Mouse (Mus musculus): ENCODE data around the gene Trim31. TPM values are rescaled to one million over a fixed set of nuclear protein-coding genes. Genes with fewer than 3 reads are reported as not detected.

Gene Trim31
- polyA plus RNA-seq, 1 experiment from 2014 or later = 63.1 TPM

Other genes with a start within 250 kb of the Trim31 start
- gene H2-M1, start 225.9 kb upstream of the Trim31 start, polyA plus RNA-seq (2015; fragmentation: Nextera tagmentation; extraction: Ambion mirVana) = not detected in 2 replicates
- gene H2-M10.5, start 125.2 kb upstream of the Trim31 start, polyA plus RNA-seq (2015; fragmentation: Nextera tagmentation; extraction: Ambion mirVana) = not detected in 2 replicates
- gene H2-M10.6, start 85.9 kb upstream of the Trim31 start, polyA plus RNA-seq (2015; fragmentation: Nextera tagmentation; extraction: Ambion mirVana) = not detected in 2 replicates
- gene Trim26, start 61.0 kb upstream of the Trim31 start, polyA plus RNA-seq (2015; fragmentation: Nextera tagmentation; extraction: Ambion mirVana) = 36.5 and 39.2 TPM in 2 replicates
- gene Trim15, start 30.9 kb upstream of the Trim31 start, polyA plus RNA-seq (2015; fragmentation: Nextera tagmentation; extraction: Ambion mirVana) = 8.5 and 11.6 TPM in 2 replicates
- 3.3 and 5.7 TPM in 2 replicates for gene Trim10, start 28.5 kb upstream of the Trim31 start, polyA plus RNA-seq (2015; fragmentation: Nextera tagmentation; extraction: Ambion mirVana)
- 2.3 and 2.6 TPM in 2 replicates for gene Trim40, start 8.0 kb upstream of the Trim31 start, polyA plus RNA-seq (2015; fragmentation: Nextera tagmentation; extraction: Ambion mirVana)
- 1.8 and 2.4 TPM in 2 replicates for gene Rnf39, start 44.8 kb downstream of the Trim31 start, polyA plus RNA-seq (2015; fragmentation: Nextera tagmentation; extraction: Ambion mirVana)
- 92.1 and 101 TPM in 2 replicates for gene Ppp1r11, start 53.6 kb downstream of the Trim31 start, polyA plus RNA-seq (2015; fragmentation: Nextera tagmentation; extraction: Ambion mirVana)
- 68.5 and 72.2 TPM in 2 replicates for gene Znrd1, start 60.4 kb downstream of the Trim31 start, polyA plus RNA-seq (2015; fragmentation: Nextera tagmentation; extraction: Ambion mirVana)
- 6.1 and 6.6 TPM in 2 replicates for gene Znrd1as, start 60.5 kb downstream of the Trim31 start, polyA plus RNA-seq (2015; fragmentation: Nextera tagmentation; extraction: Ambion mirVana)
- gene 2410137M14Rik, start 83.1 kb downstream of the Trim31 start, polyA plus RNA-seq (2015; fragmentation: Nextera tagmentation; extraction: Ambion mirVana) = not detected in 2 replicates
- gene H2-M5, start 91.4 kb downstream of the Trim31 start, polyA plus RNA-seq (2015; fragmentation: Nextera tagmentation; extraction: Ambion mirVana) = 0.16 and 0.22 TPM in 2 replicates
- 41.3 and 43.2 TPM in 2 replicates for gene Zfp57, start 103.0 kb downstream of the Trim31 start, polyA plus RNA-seq (2015; fragmentation: Nextera tagmentation; extraction: Ambion mirVana)
- gene Mog, start 125.3 kb downstream of the Trim31 start, polyA plus RNA-seq (2015; fragmentation: Nextera tagmentation; extraction: Ambion mirVana) = not detected in 2 replicates
- gene Gabbr1, start 147.8 kb downstream of the Trim31 start, polyA plus RNA-seq (2015; fragmentation: Nextera tagmentation; extraction: Ambion mirVana) = 5.4 and 6.2 TPM in 2 replicates
- gene Olfr90, start 190.4 kb downstream of the Trim31 start, polyA plus RNA-seq (2015; fragmentation: Nextera tagmentation; extraction: Ambion mirVana) = not detected in 2 replicates
- not detected in 2 replicates for gene Olfr91, start 200.2 kb downstream of the Trim31 start, polyA plus RNA-seq (2015; fragmentation: Nextera tagmentation; extraction: Ambion mirVana)
- gene Olfr92, start 222.0 kb downstream of the Trim31 start, polyA plus RNA-seq (2015; fragmentation: Nextera tagmentation; extraction: Ambion mirVana) = not detected in 2 replicates

Measured in intestine, embryonic 16.5 days (tissue).